Mouse (Mus musculus) monocyte, adult 5-6 weeks (primary cell): ENCODE results near the gene Aurkaip1. TPM values are rescaled to one million over a fixed set of nuclear protein-coding genes. Genes with fewer than 3 reads are reported as not detected.
A peak's percentile ranks its signal among the peaks of the same experiment; 100 is the strongest.

ENCODE experiments used
- ATAC-seq: fragments of 153-309, 156-312 bp; replicated peaks from 2 replicates; pipeline ENCODE4 v1.8.0; 2017; ENCODE audit warnings: mild to moderate bottlenecking; ENCODE audit not compliant: low TSS enrichment, insufficient number of reproducible peaks, severe bottlenecking, poor library complexity, low FRiP score
- total RNA-seq: library from RNA; stranded (forward); fragments of 200-1000, 200-491, 200-594 nt; gene quantifications from 3 replicates; pipeline ENCODE4 v1.2.3, GENCODE M21; 2017

Aurkaip1 gene
- total RNA-seq, 1 experiment from 2014 or later: 125 TPM

DNA sequence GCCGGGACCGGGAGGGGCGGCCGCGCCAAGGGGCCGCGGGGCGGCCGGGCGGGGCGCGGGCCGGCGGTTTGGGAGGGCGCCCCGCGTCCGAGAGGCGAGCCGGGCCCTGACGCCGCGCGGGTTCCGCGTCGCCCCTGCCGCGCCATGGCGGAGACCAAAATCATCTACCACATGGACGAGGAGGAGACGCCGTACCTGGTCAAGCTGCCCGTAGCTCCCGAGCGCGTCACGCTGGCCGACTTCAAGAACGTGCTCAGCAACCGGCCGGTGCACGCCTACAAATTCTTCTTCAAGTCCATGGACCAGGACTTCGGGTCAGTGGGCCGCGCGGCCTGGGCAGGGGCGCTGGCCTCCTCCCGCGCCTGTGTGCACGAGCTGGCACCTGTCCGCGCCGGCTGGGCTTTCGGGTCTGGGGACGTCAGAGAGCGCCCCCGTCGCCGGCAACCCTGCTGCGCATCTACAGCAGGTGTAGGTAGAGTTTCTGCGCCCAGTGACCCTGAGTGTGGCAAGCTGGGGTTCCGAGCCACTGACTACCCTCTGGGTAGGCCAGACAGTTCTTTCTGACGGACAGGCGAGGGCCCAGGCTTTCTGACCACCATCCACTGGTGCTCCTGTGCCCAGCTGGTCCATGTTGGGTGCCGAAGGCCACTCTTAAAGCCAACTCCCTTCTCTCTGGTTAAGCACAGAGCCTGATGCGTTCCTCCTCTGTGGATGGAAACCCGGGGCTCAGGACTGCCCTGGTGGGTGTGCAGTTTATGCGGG lies 16.7 kb downstream of the Aurkaip1 start:
- ATAC-seq: no peak

DNA sequence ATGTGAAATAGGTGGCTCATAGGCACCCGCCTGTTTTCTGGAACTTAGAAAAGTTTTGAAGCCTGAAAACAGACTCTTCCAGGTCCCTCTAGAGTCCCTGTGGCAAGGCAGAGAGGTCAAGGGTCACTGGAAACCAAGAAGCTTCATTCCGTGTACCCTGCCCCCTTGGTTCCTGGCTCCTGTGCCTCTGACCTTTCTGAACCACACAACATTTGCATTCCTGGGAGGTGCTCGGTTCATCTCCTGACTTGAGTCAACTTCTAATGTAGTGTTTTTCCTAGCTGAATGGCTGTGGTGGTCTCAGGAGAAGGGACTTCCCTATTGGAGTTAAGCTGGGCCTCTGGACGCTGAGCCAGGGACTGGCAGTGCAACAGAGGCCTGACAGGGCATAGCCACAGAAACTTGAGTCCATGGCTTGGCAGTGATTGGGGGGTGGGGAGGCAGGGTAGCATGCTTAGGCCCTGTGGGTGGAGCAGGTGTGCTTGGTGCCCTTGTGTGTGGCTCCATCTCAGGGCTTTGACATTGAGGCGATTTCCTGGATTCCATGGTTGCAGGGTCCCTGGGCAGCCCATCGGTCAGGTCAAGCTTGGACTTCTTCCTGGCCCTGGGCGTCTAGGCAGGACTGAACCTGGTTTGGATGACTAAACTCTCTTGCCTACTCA lies 17.5 kb downstream of the Aurkaip1 start:
- ATAC-seq: no peak

DNA sequence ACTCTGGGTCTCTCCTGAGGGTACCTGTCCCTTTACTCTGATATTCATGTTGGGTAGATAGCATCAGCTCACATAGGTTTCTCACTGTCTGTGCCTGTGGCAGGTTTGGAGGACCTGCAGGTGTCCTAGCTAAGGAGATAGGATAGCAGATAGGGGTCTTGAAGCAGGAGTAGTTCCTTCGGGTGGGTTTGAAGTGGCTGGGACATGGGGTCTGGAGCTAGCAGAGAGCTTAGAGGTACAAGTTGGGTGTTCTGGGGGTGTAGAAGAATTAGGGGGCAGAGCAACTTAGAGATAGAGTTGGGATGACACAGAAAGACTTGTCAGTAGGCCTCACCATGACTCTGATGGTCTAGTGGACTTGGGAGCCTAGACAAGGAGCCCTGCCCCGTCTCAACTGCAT lies 18.3 kb downstream of the Aurkaip1 start:
- ATAC-seq: no peak

DNA sequence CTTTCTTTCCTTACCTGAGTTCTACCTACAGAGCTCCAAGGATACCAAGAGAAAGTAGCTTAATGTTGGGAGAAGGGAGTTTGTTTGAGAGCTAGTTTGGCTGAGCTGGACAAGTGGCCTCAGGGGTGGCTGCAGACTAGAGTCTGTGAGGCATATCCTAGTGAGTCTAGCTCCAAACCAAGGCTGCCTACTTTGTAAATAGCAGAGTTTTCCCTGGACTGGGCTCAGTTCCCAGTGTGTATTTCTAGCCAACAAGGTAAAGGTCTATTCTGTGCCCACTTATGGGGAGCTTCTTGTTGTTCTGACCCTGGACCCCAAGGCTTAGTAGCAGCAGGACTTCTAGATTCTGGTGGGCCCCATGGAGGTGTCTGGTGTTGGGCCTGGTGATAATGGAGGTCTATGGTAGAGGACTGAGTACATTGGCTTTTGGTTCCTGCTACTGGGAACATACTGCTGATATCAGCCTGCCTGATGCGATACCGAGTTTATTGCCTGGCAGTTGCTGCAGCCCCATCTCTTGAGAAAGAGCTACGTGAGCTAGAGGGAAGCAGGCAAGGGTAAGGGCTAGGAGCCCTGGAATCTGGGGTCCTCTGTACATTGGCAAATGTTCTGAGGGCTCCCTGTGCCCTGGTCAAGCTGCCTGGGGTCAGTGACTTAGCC lies 18.9 kb downstream of the Aurkaip1 start:
- no peak for ATAC-seq

DNA sequence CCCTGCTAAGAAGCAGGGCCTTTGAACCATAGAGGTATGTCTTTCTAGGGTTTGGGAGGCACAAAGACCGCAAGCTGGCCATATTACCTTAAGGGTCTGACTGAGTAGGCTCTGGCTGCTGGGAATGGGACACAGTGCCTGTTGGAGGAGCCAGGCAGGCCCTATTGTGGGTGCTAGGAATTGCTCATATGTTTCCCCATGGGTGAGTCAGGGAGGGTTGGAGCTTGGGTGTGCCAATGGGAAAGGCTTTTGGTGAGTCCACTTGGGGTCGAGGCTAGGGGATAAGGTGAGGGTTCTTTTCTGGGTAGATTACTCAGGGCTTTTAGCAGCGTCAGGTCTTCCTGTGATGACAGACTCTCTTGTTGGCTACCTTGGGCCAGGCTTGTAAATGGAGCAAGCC lies 20.3 kb downstream of the Aurkaip1 start:
- no peak for ATAC-seq

DNA sequence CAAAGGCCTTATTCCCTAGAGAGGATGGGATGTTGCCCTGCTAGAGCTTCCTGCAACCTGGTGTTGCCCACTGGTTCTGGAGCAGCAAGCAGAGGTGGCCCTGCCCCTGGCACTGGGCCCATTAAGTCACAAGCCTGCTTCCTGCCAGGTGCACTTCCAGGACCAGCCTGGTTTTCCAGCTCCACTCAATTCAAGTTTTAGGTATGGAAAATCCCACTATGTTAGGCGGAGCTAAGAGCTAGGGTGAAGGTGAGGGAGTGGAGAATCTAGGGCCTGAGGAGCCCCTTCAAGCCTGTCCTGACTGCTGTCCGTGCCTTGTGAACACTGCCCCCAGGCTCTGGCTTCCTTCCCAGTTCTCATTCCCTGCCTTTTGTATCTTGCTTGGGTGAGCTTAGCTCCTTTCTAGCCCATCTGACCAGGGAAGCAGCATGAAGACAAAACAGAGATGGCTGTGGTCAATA lies 20.9 kb downstream of the Aurkaip1 start:
- no peak for ATAC-seq

DNA sequence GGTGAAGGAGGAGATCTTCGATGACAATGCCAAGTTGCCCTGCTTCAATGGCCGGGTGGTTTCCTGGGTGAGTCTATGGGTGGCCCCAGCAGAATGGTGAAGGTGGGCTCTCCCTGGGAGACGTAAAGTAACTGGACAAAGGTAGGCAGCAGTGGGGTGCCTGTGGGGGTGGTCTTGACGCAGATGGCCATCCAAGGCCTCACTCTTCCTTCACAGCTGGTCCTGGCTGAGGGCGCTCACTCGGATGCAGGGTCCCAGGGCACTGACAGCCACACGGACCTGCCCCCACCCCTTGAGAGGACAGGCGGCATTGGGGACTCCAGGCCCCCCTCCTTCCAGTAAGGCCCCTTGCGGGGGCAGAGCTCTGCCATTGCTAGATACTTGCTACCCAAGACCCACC lies 22.3 kb downstream of the Aurkaip1 start:
- ATAC-seq: no peak

DNA sequence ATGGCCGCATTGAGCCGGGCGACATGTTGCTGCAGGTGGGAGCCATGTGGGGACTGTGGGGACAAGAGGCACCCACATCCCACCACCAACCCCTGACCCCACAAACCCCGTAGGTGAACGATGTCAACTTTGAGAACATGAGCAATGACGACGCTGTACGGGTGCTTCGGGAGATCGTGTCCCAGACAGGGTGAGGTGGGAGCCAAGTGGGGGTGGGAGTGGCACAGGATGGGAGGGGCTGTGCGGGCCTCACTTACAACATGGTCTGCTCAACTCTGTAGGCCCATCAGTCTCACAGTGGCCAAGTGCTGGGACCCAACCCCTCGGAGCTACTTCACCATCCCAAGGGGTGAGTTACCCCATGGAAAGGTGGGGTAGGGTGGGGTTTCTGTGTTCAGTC lies 23.9 kb downstream of the Aurkaip1 start:
- ATAC-seq: no peak

DNA sequence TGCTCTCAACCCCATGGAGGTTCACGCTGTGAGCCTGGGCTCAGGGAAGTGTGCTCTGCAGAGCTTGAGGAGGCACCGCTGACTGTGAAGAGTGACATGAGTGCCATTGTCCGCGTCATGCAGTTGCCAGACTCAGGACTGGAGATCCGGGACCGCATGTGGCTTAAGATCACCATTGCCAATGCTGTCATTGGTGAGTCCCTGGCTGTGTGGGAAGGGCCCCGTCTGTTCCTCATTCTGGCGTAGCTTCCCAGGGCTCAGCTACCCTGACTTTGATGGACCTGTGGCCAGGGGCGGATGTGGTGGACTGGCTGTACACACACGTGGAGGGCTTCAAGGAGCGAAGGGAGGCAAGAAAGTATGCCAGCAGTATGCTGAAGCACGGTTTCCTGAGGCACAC lies 25.0 kb downstream of the Aurkaip1 start:
- ATAC-seq: no peak

DNA sequence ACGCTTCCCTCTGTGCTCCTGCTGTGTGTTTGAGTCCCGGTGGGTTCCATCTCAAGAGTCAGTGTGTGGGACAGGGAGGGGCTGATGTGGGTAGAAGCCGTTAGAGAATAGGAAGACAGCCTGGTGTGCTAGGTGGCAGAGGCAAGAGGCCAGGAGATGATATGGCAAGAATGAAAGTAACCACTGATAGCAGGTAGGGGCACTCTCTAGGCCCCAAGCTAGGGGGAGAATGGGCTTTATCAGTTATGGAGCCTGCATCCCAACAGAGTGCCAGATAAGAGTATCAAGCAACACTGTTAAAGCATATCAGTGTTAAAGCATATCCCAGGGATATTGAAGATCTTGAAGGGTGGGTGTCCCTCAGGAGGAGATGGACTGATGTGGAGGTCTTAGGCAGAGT lies 25.8 kb downstream of the Aurkaip1 start:
- no peak for ATAC-seq

DNA sequence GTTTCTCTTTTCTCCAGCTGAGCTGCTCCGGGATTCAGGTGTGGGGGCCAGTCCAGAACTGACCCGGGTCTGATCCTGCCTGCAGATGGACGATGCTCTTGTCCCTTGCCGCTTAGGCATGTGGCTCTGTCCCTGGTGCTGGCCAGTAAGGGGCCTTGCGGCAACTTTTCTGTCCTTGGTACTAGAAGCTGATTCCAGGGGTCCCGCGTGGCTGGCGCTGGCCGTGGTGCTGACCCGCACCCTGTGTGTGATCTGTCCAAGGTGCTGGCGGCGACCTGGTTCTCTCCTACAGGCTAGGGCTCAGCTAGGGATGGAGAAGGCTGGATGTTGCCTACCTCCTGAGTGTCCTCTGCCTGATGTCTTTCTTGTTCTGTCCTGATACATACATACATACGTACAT lies 28.2 kb downstream of the Aurkaip1 start:
- no peak for ATAC-seq

DNA sequence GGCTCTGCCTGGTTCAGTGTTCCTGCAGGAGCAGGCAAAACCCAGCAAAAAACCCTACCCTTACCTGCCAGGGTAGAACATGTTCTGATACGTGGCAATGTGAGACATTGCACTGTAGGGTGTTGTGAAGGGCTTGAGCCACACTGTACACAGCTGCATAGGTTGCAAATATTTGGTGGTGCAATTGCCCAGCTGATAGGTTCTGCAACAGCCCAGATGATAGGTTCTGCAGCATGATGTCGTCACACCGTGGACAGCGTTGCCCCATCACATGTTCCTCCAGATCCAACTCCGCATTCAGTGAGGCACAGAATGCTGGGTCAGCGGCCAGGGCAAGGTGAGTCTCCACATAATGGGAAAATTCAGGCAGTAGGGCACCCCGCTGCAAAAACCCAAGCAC lies 30.7 kb downstream of the Aurkaip1 start:
- no peak for ATAC-seq

DNA sequence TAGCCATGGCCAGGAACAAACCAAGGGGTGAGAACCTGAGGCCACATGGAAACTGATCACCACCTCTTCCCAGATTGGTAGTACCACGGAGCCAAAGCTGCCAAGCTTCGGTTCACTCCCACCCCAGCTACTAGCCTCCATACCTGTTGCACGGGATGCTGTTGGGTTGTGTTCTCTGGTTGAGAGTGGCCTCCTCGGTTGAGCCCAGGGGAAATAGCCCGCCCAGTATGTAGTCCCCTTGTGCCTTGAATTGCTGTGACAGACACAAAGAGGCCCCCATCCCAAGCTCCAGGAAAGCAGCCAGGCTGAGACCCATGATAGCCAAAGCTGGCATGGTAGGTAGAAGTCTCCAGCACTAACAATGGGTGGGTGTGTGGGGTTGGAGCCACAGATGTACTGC lies 31.9 kb downstream of the Aurkaip1 start, which contains the start of gene Tas1r3:
Gene Tas1r3 (minus strand): TSS at position 362 of the 400 bp plus-strand sequence.
- no peak for ATAC-seq

DNA sequence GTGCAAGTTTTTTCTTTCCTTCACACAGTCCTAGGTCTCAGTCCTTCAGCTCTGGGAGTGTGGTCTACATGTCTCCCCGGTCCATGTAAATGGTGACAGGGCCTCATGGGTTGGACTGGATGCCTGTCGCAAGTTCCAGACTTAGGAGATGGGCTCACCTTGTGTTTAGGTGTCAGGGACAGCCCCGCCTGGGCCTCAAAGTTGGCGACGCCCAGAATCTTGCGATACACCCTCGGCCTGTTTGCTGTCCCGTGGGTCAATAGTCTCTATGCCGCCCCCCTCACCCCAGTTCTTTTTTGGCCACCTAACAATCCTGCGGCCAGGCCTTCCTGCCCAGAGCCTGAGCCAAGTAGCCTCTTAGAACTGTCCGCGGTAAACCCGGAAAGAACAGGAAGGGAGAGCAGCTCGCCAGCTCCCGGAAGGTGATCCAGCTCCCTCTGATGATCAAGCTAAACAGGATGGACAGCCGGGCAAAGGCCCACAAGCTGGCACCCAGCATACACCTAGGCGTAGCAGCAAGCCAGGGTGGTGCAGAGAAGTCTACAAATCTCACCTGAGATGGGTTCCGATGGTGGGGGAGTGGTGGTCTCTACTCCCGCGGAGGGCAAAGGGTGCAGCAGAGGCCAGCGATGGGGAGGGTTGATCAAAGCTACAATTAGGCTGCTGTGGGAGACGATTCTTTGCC lies 37.7 kb downstream of the Aurkaip1 start:
- no peak for ATAC-seq

DNA sequence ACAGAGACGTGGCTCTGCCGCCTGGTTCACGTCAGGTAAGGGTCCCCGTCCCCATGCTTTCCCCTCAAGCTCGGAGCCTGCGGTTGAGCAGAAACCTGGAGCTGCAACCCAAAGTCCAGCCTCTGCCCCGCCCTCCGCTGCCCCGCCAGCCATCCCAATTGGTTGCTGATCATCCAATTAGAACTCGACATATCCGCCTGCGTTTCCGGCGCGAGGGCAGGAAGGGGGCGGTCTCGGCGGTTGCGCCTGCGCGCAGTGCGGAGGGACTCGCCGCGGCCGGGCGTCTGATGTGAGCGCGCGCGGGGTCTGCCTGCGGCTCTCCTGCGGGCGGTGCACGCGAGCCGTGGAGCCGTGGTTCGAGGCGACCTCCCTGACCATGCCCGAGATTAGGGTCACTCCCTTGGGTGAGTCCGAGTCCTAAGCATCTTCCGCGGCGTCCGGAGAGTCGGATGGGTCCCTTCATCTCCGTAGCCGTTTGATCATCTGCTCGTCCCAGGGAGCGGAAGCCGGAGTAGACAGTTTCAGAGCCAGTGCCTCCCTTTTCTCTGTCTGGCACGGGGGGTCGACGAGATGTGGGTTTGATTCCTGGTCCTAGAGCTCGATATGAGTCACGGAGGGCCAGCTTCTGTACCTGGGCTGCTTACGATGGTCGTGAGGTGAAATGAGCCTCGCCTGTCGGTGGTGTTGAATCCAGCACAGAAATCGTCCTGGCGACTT lies 38.4 kb downstream of the Aurkaip1 start, which contains the start of the genes Cptp and Ints11:
Gene Cptp (minus strand): TSS at position 124 of the 717 bp plus-strand sequence.
Gene Ints11 (plus strand): TSS at position 230 of the 717 bp plus-strand sequence.
- peak; percentile 97 for ATAC-seq

DNA sequence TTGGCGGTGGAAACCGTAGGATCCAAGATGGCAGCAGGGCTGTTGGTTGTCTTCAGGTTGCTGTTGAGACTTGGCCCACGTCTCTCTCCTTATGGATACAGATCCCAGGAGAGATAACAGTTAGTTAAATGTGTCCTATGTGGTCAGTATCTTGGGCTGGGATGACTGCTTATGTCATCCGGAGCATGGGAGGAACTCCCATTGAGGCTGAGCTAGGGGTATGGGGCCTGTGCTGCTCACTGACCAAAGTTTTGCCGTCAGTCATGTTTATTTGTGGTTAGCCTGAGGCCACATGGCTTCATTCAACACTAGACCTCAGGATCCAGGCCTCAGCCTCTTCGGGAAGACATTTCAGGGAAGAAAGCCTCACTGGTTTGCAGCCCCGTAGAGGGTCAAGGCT lies 40.3 kb downstream of the Aurkaip1 start:
- no peak for ATAC-seq
